Mouse (Mus musculus): ENCODE results near the gene Myh14.
"Not testable (repeated sequence)": the region's sequence is repeated elsewhere in the genome, so short reads cannot be mapped to it uniquely, and the experiment has no call there.

Myh14 gene

GRCm38 (mm10) chr7:44670803-44671202 is at the start of gene Myh14:
Gene Myh14 (minus strand): TSS chr7:44670843.
- peak in 1 of 2 experiments; percentile 10 for DNase-seq (ENCODE audit: low spot score in 2 of 2)

- no peak for DNase-seq (ENCODE audit: low spot score in 2 of 2)
Observed at GRCm38 (mm10) chr7:44709881-44710280, 39.2 kb upstream of the Myh14 start.

DNA sequence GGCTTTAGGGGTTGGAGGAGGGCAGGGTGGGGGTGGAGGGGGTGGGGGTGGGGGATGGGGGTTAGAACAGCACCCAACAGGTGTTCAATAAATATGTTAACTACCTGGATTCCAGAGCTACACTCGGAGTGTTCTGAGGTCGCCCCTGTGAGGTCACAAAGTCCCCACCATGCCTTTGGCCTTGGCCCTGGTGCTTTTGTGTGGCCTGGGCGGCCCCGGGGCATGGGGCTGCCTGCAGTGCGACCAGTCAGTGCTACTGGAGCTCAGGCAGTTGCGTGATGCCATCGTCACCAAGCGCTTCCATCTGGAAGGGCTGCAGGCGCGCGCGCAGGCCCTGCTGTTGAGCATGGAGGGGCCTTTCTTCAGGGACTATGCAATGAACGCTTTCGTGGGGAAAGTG is 37.9 kb upstream of the Myh14 start, which contains the start of gene Izumo2:
Gene Izumo2 (plus strand): TSS at position 169 of the 400 bp plus-strand sequence.
- no peak for DNase-seq (ENCODE audit: low spot score in 2 of 2)

GRCm38 (mm10) chr7:44708093-44708492 is 37.5 kb upstream of the Myh14 start:
- not testable (repeated sequence) for DNase-seq (ENCODE audit: low spot score in 2 of 2)

- no peak for DNase-seq (ENCODE audit: low spot score in 2 of 2)
Observed at GRCm38 (mm10) chr7:44707169-44707675, 36.6 kb upstream of the Myh14 start.

DNA sequence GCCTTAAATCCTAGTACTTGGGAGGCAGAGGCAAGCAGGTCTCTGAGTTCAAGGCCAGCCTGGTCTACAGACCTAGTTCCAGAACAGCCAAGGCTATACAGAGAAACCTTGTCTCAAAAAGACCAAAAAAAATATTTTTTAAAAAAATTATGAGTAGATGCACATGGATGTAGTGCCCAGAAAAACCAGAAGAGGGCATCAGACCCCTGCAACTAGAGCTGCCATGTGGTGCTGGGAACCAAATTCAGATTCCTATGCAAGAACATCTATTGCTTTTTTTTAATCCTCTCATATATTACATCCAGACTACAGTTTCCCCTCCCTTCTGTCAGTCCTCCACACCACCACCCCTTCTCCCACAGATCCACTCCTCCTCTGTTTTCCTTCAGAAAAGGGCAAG is 35.7 kb upstream of the Myh14 start:
- DNase-seq (ENCODE audit: low spot score in 2 of 2) = no peak

DNA sequence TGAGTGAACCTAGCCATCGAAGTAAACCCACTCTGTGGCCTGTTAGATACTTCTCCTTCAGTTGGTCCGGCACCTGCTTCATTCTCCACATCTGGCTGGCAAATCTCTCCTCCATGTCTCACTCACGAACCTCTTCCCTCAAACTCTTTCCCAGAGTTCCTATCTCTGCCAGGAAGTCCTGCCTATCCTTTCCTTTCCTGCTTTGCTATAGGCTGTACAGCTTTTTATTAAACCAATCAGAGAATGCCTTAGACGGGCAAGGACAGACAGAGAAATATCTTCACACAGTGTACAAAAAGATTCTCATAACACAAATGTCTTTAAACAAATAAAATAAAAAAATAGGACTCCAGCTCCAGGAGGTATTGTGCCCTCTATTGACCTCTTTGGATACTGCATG is 34.4 kb upstream of the Myh14 start:
- DNase-seq (ENCODE audit: low spot score in 2 of 2) = no peak

GRCm38 (mm10) chr7:44704363-44704762 is 33.7 kb upstream of the Myh14 start:
- DNase-seq (ENCODE audit: low spot score in 2 of 2) = peak in 1 of 2 experiments; percentile 15

DNA sequence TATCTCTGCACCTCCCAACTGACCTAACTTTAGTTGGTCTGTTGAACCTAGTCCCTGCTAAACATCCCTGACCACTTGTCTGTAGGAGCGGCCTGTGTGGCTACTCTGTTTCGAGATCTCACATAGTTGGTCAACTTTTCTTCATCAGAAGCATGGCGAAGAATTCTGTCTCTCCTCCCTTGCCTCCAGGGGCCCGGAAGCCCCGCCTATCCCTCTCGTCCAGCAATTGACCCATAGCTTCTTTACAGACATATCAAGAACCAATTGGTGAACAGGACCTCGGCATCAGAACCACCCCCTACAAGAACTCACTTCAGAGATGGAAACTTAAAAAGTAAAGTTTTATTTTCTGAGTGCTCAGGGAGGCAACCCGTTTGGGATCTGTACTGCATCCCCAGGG is 32.3 kb upstream of the Myh14 start:
- DNase-seq (ENCODE audit: low spot score in 2 of 2) = no peak

DNA sequence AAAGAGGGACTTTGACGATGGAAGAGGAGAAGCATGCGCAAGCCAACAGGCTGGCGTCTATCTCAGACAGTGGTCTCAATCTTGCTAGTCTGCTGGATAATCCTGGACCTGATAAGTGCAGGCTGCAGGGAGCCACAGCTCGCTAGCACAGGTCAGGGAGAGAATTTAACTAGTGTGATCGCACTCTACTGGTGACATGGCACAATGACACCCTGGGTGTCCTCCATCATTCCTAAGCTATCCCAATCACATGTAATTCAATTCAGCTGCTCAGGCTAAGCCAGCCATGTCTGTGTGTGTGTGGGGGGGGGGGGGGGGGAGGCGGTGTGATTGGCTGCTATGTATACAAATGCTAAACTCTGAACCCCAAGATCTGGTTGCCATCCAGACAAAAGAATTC is 31.3 kb upstream of the Myh14 start:
- no peak for DNase-seq (ENCODE audit: low spot score in 2 of 2)

DNA sequence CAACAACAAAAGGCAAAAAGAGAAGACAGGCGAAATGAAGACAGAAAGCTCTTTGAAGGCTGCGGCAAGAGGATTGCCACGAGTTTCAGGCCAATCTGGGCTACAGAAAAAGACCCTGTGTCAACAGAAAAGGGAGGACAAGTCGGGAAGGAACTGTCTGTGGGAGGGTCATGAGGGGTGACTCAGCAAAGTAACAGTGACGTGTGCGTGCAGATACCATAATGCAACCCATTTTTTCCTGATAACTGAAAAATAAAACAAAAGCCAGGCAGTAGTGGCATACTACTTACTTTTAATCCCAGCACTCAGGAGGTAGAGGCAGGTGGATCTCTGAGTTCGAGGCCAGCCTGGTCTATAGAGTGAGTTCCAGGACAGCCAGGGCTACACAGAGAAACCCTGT is 27.3 kb upstream of the Myh14 start:
- DNase-seq (ENCODE audit: low spot score in 2 of 2) = no peak

GRCm38 (mm10) chr7:44697191-44697710 is 26.6 kb upstream of the Myh14 start:
- no peak for DNase-seq (ENCODE audit: low spot score in 2 of 2)

GRCm38 (mm10) chr7:44695223-44695622 is 24.6 kb upstream of the Myh14 start:
- no peak for DNase-seq (ENCODE audit: low spot score in 2 of 2)

DNA sequence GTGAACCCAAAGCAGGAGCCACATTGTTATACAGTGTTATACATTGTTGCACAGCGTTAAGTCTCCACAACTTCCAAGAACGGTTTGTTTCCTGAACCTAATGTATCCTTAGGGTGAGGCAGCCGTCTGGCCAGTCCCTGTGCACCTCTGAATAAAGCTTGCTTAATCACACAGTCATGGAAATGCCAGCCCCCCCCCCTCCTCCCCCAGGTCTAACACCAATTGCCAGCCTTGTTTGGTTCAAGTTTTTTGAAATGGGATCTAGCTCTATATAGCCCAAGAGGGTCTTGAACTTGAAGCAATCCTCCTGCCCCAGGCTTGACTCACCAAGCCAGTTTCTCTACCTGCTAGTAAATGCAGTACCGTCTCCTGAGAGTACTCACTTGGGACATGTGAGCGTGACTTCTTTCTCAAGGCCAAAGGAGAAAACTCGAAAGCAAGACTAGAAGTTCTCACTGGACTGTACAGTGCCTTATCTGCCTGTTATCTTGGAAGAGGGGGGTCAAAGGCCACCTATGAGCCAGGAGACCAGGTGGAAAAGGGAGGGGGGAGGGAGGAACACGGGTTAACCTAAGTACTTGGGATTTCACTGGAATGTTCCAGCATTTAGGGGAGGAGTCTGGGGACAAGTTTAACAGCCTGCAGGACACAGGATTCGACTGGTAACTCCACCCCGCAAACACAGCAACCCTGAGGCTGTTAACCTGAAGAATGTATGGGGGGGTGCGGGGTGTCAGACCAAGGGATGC is 23.0 kb upstream of the Myh14 start:
- DNase-seq (ENCODE audit: low spot score in 2 of 2) = no peak

DNA sequence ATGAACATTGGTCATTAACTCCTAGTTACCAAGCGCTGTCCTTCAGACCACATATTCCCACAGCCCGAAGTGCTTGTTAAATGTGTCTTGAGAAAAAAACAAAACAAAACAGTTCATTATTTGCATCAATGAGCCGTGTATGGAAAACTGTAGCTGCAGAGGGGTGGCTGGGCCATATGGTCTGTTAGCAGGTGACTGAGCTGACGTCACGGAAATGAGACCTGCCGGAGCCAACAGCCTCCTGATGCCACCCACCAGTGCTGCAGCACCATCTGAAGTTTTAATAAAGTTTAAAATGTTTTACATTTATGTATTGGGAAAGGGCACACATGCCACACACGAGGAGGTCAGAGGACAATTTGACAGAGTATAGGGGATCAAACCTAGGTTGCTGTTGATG is 18.7 kb upstream of the Myh14 start:
- no peak for DNase-seq (ENCODE audit: low spot score in 2 of 2)

GRCm38 (mm10) chr7:44688890-44689289 is 18.2 kb upstream of the Myh14 start:
- no peak for DNase-seq (ENCODE audit: low spot score in 2 of 2)

GRCm38 (mm10) chr7:44685531-44686402 is 15.1 kb upstream of the Myh14 start:
- DNase-seq (ENCODE audit: low spot score in 2 of 2) = no peak

DNA sequence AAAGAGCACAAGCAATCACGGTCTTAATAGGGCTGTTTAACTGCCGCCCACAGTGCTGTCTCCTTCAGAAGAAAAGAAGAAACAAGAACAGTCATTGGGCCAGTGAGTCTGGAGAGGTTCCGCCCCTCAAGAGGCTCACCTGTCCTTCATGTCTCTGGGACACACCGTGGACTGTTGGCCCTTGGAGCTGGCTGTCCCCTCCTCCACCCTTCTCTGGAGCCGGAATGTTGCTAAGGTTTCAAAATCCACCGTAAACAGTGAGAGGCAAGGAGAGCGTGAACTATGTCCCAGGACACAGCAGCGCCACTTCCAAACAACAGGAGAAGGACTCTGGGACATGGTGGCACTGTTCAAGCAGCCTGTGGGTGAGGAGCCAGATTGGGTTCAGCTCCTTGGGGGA is 13.0 kb upstream of the Myh14 start:
- DNase-seq (ENCODE audit: low spot score in 2 of 2) = no peak

- no peak for DNase-seq (ENCODE audit: low spot score in 2 of 2)
Observed at GRCm38 (mm10) chr7:44676611-44677010, 6.0 kb upstream of the Myh14 start.

DNA sequence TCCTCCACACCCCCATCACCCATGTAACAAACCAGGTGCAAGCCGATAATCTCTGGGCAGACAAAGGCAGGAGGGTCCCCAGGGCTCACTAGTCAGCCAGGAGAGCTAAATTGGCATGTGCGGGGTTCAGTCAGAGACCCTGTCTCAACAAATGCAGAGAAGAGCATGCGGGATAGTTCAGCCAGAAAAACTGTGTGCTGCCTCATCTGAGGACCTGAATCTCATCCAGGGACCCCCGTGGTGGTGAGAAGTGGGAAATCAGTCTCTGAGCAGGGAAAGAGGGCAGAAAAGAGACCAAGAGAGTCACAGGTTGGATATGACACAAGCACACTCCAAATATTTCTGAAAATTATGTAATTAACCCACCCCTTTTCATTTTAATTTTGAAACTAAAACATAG is 5.5 kb upstream of the Myh14 start:
- DNase-seq (ENCODE audit: low spot score in 2 of 2) = no peak

- DNase-seq (ENCODE audit: low spot score in 2 of 2) = no peak
Observed at GRCm38 (mm10) chr7:44675171-44675570, 4.5 kb upstream of the Myh14 start.

- DNase-seq (ENCODE audit: low spot score in 2 of 2) = no peak
Observed at GRCm38 (mm10) chr7:44674511-44674910, 3.9 kb upstream of the Myh14 start.
